8 mouse cellular contexts compared by ENCODE assay signal in genomic region chr9:107738020-107738840, GRCm38 (mm10). TPM values are rescaled to one million over a fixed set of nuclear protein-coding genes. Genes with fewer than 3 reads are reported as not detected.
DNase-seq lines count a peak whose midpoint lies in the region; ATAC-seq lines count a peak whose summit lies in the region.

No protein-coding gene starts in this region.

- DNase-seq in adrenal gland, adult 18-20 months (ENCODE audit: low spot score in 2 of 2) = peak; percentile 90 to 91
- DNase-seq in embryo, embryonic 11.5 days (ENCODE audit: low read depth, low spot score) = peak; percentile 81
- peak; percentile 80 to 84 for DNase-seq in gastrocnemius, postnatal 4 days (ENCODE audit: low spot score in 2 of 2)
- DNase-seq in left cerebral cortex, postnatal 25 days (ENCODE audit: low spot score in 2 of 2) = peak; percentile 90 to 93
- DNase-seq in midbrain, embryonic 11.5 days (ENCODE audit: low spot score, missing footprints) = peak; percentile 100
- DNase-seq in right cerebral cortex, postnatal 4 days = peak; percentile 93
- DNase-seq in yolk sac, embryonic 10.5 days (ENCODE audit: low spot score) = peak; percentile 82

- ATAC-seq in intestine, embryonic 16.5 days = peak; percentile 68
- peak; percentile 51 for ATAC-seq in midbrain, embryonic 11.5 days (ENCODE audit: low FRiP score)

- H3K36me3 ChIP-seq in intestine, embryonic 16.5 days (ENCODE audit: control insufficient read depth, insufficient read depth, low read length) = peaks cover 34% of the 10 kb centered on the region
- peaks cover 30% of the 10 kb centered on the region for H3K36me3 ChIP-seq in midbrain, embryonic 11.5 days (ENCODE audit: control insufficient read depth, insufficient read depth, low read length)

- H3K4me2 ChIP-seq in intestine, embryonic 16.5 days (ENCODE audit: low read depth, low read length) = no peak overlapping the region
- H3K4me2 ChIP-seq in midbrain, embryonic 11.5 days = no peak overlapping the region

- H3K4me1 ChIP-seq in intestine, embryonic 16.5 days (ENCODE audit: control insufficient read depth, insufficient read depth, low read length) = peaks cover 23% of the 10 kb centered on the region
- H3K4me1 ChIP-seq in midbrain, embryonic 11.5 days (ENCODE audit: control insufficient read depth, insufficient read depth, low read length) = peaks cover 30% of the 10 kb centered on the region

- H3K4me3 ChIP-seq in intestine, embryonic 16.5 days (ENCODE audit: low read length) = no peak overlapping the region
- no peak overlapping the region for H3K4me3 ChIP-seq in midbrain, embryonic 11.5 days (ENCODE audit: low read depth, low read length)

- no peak overlapping the region for H3K27ac ChIP-seq in intestine, embryonic 16.5 days (ENCODE audit: low read length)
- peak overlapping the region; percentile 12 for H3K27ac ChIP-seq in midbrain, embryonic 11.5 days (ENCODE audit: low read depth, low read length)

- intact Hi-C loops in left cerebral cortex, postnatal 25 days (cut with DNase I) = loop anchor here (1.0 to 5.0 kb wide), 3 partner anchors 53 to 136 kb away; no protein-coding TSS in a partner anchor

- peaks cover 9% of the 10 kb centered on the region for H3K27me3 ChIP-seq in intestine, embryonic 16.5 days (replicated peaks; ENCODE audit: control insufficient read depth, insufficient read depth, low read length)
- no peaks in the 10 kb centered on the region for H3K27me3 ChIP-seq in midbrain, embryonic 11.5 days (ENCODE audit: control insufficient read depth, insufficient read depth, low read length)

- H3K9me3 ChIP-seq in intestine, embryonic 16.5 days (ENCODE audit: control insufficient read depth, low read length) = no peaks in the 10 kb centered on the region
- H3K9me3 ChIP-seq in midbrain, embryonic 11.5 days (ENCODE audit: control insufficient read depth, low read length) = no peaks in the 10 kb centered on the region

- 20% methylated on average over 7 of the region's 7 CpGs for WGBS in intestine, embryonic 16.5 days
- WGBS in midbrain, embryonic 11.5 days = 22% methylated on average over 7 of the region's 7 CpGs

- no peak overlapping the region for H3K9ac ChIP-seq in intestine, embryonic 16.5 days (ENCODE audit: low read depth, low read length)
- H3K9ac ChIP-seq in midbrain, embryonic 11.5 days (ENCODE audit: low read length) = no peak overlapping the region

RNA-seq across cellular contexts. Expression of gene Sema3f, which starts 28.0 kb away (rescaled TPM):
- total RNA-seq in adrenal gland, adult 18-20 months (2021) = 10 to 100 TPM; 30.2 to 34.1 TPM
- 10 to 100 TPM; 26.4 to 27.2 TPM for total RNA-seq in gastrocnemius, postnatal 4 days (2021)
- 5.7 and 8.3 TPM in 2 replicates for polyA plus RNA-seq in intestine, embryonic 16.5 days (2015; fragmentation: Nextera tagmentation; extraction: Ambion mirVana)
- 10 to 100 TPM; 16.6 to 17.8 TPM for total RNA-seq in left cerebral cortex, postnatal 25 days (2021)
- 9.6 and 11.9 TPM in 2 replicates for polyA plus RNA-seq in midbrain, embryonic 11.5 days (2014; fragmentation: Nextera tagmentation; extraction: Ambion mirVana)

RNA-seq across cellular contexts. Expression of gene Rbm5, which starts 32.6 kb away (rescaled TPM):
- total RNA-seq in adrenal gland, adult 18-20 months (2021) = 100 to 1,000 TPM; 115 to 118 TPM
- total RNA-seq in gastrocnemius, postnatal 4 days (2021) = 100 to 1,000 TPM in 1 of 2 experiments, 10 to 100 TPM in 1; 73.6 to 101 TPM
- polyA plus RNA-seq in intestine, embryonic 16.5 days (2015; fragmentation: Nextera tagmentation; extraction: Ambion mirVana) = 127 and 145 TPM in 2 replicates
- total RNA-seq in left cerebral cortex, postnatal 25 days (2021) = 100 to 1,000 TPM; 122 to 155 TPM
- 186 and 191 TPM in 2 replicates for polyA plus RNA-seq in midbrain, embryonic 11.5 days (2014; fragmentation: Nextera tagmentation; extraction: Ambion mirVana)

RNA-seq across cellular contexts. Expression of gene Gnat1, which starts 58.7 kb away (rescaled TPM):
- total RNA-seq in adrenal gland, adult 18-20 months (2021) = under 1 TPM; 0.22 to 0.56 TPM
- total RNA-seq in gastrocnemius, postnatal 4 days (2021) = not detected
- 0.98 and 1.6 TPM in 2 replicates for polyA plus RNA-seq in intestine, embryonic 16.5 days (2015; fragmentation: Nextera tagmentation; extraction: Ambion mirVana)
- under 1 TPM; 0.18 to 0.21 TPM for total RNA-seq in left cerebral cortex, postnatal 25 days (2021)
- 1.1 and 1.4 TPM in 2 replicates for polyA plus RNA-seq in midbrain, embryonic 11.5 days (2014; fragmentation: Nextera tagmentation; extraction: Ambion mirVana)
